Mouse (Mus musculus) left cerebral cortex, adult 11 months (tissue): ENCODE data around the gene Zmynd11.
"Not testable (repeated sequence)": the region's sequence is repeated elsewhere in the genome, so short reads cannot be mapped to it uniquely, and the experiment has no call there.

Experiments
- DNase-seq: peaks from one replicate; pipeline ENCODE4 v3.0.0; 2022; ENCODE audit warnings: low spot score

Zmynd11 gene

DNA sequence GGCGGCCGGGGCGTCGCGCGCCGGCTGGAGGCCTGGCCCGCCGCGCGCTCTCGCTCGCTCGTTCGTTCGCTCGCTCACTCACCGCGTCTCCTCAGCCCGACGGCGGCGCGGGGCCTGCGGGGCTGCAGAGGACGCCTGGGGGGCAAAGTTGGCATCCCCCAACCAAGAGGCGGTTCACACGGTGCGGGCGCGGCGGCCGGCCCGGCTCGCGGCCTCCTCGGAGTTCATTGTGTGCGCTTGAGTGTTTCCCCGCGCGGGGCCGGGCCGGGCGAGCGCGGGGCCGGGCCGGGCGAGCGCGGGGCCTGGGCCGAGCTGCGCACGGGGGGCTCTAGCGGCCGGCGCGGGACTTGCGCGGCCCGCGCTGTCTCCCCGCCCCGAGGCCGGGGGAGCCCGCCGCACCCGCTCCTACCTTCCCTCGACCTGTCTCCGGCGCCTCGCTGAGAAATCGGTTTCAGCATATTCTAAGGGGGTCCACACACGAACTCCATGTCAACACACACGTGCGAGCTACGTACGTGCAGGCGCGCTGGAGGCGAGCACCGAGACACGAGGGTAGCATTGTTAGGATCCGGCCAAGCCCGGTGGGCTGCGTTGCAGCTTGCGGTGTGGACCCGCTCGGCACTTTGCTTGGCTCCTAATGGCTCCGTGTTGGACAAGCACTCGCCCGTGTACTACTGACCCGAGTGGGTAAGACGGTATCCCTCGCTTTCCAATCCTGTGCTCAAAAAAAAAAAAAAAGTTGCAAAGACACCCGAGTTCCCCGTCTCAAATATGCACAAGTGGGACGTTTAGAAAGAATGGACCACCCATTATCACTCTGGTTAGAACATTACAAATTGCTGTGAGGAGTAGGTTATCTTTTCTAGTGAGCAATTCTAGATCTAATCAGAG is at the start of gene Zmynd11:
Gene Zmynd11 (minus strand): TSS at position 685 of the 891 bp plus-strand sequence.
- DNase-seq, result no peak

DNA sequence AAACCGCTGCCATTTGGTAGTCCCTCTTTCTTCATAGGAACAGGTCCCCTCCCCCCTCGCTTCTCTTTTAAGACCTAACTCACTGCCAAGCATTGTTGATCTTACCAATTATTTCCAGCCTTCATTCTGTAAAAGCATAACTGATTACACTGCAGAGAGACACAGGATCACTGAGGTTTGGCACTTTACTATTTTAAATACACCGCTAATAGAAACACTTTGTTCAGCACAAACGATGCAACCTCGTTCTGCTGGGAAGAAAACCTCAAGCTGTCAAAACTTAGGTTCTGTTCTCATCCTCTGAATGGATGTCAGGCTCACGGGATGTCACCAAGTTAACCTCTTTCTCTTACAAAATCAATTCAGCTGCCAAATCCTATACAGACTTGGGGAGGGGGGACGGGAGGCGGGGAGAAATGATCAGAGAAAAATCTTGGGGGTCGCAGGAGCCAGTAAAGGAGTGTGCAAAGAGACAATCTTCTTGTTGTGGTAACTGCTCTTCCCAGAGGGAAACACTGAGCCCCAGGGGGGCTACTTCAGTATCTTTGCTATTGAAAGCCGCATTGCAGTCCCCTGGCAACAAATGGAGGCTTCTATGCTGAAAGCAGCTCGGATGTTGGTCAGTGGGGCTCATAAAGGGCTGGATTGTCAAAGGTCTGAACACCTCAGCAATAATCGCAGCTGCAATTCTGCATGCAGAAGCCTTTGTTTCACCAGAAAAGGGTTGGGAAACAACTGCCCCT is 30.9 kb upstream of the Zmynd11 start:
- no peak for DNase-seq

DNA sequence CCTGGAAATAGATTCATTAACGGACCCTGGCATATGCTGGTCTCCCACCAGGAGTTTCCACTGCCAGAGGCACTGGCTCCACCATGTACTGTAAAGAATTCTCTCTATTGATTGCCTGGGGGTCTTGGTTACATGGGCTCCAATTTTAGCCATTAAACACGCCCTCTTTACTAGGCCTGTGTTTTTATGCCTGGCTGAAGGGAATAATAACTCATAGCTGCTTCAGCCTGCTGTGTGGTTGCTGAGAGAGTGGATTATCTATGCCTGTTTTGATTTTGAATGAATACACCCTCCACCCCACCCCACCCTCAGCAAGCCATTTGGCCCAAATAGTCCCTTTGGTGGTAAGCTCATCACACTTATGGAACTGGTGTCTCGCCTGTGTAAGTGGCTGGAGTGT is 20.9 kb upstream of the Zmynd11 start:
- DNase-seq, result no peak

DNA sequence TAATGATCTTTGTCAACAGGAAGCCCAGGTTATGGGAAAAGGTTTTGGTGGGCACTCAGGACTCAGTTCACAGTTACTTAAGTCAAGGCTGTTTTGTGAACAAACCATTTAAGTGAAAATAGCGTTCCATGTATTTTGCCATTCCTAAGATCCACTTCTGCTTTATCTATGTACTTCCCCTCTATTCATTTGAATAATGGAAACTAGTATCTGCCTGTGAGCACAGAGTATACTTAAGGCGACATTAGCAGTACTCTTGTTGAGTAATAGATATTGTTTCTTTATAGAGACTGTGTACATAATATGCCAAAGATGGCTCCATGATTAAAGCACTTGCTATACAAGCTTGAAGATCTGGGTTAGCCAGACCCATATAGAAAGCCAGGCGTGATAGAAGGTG is 18.6 kb upstream of the Zmynd11 start:
- no peak for DNase-seq

DNA sequence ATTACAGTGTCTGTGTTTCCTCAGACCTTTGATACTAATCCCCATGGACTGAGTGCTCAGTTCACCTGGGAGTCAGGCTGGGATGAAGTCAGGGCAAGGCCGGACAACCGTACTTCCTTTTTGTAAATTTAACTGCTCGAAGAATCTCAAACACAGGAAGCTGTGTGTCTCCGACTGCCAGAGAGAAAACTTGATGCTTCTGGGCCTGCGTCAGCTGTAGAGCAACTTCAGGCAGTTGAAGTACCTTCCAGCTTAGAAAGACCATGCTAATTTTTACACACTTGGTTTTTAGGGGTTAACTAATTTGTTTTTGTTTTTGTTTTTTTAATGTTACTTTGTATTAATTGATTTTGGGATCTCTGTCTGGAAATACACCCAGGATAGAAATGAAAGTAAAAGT is 10.8 kb upstream of the Zmynd11 start:
- DNase-seq, result no peak

DNA sequence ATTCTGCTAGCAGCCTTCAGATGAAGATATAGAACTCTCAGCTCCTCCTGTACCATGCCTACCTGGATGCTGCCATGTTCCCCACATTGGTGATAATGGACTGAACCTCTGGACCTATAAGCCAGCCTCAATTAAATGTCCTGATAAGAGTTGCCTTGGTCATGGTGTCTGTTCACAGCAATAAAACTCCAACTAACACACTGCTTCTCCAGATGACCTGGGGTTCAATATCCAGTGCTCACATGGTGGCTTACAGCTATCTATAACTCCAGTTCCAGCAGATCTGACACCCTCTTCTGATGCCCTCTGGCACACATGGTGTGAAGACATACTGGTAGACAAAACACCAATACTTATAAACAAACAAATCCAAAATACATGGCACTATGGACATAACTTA is 8.9 kb upstream of the Zmynd11 start:
- no peak for DNase-seq

DNA sequence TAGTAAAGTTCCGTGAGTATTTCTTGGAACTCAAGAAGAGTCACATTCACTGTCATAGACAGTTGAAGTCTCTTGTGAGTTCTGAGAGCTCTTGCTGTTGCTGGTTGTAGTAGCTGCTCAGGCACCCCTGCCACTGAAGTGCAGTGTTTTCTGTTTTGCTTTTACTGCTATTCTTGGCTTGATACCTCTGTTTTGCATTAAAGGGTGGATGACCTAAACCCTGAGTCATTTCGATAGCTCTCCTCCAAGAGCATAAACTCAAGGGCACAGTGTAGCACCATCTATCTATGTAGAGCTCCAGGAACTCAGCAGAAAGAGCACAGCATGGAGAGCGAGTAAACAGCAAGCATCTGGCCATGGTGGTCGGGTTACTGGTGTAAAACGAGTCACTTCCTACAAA is 2.1 kb upstream of the Zmynd11 start:
- DNase-seq, result no peak

DNA sequence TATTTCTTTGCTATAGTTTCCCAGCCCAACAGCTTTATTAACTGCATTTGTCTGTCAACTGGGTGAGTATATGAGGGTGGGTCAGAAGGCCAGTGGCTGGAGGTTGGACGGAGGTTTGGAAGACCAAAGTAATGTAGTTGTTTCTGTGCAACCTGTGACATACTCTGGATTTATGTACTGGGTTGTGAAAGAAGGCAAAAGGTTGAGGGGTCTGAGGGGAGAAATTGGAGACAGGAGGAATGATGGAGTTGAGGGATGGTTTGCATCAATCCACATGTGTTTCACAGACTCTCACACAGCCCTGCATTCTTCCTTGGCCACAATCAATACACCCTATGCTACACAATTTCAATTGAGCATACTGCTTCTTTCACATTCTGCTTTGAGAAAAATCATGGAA is 1.4 kb upstream of the Zmynd11 start:
- DNase-seq, result no peak

DNA sequence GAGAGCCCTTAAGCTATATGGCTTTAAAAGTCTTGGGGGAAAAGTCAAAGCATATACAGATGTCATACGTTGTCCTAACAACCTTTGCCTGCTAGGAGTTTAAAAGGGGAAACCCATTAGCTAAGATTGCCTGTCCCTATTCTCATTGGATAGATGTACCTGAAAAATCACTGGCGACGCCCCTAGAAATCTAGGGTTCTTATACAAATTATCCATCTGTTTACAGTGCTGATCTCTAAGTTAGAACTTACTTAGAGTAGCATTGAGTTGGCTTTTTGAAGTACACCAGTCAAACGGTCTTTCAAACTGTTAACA is 364 bp upstream of the Zmynd11 start:
- no peak for DNase-seq

DNA sequence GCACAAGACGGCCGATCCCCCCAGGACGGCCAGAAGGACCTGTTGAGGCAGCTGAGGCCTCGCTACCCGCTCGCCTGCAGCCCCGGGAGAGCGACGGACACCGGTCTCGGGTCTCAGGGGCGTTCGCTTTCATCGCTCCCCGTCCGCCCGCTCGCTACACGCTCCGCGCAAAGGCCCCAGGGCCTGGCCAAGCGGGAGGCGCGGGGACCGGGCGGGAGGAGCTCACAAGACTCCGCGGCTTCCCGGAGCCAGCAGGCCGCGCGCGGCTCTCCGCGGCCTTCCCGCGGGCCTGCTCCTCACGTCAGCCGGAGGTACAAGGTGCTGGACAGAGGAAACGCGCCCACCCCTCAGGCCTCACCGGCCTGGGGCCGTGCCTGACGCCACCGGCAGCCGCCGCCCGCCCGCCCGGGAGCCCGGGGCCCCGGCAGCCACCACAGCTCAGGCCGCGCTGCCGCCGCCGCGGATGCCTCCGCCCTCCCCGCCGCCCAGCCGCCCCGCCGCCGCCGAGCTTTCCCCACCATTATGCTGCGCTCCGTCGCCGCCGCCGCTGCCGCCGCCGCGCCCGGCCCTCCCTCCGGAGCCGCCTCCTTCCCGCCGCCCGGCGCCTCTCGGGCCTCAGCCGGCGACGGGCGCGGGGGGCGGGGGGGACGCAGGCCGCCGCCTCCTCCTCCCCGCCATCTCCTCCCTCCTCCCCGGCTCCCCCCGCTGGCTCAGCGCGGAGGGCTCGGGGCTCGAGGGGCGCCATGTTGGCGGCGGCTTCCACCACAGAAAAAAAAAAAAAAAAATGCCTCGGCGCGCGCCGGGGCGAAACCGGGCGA is 1.1 kb downstream of the Zmynd11 start:
- no peak for DNase-seq

DNA sequence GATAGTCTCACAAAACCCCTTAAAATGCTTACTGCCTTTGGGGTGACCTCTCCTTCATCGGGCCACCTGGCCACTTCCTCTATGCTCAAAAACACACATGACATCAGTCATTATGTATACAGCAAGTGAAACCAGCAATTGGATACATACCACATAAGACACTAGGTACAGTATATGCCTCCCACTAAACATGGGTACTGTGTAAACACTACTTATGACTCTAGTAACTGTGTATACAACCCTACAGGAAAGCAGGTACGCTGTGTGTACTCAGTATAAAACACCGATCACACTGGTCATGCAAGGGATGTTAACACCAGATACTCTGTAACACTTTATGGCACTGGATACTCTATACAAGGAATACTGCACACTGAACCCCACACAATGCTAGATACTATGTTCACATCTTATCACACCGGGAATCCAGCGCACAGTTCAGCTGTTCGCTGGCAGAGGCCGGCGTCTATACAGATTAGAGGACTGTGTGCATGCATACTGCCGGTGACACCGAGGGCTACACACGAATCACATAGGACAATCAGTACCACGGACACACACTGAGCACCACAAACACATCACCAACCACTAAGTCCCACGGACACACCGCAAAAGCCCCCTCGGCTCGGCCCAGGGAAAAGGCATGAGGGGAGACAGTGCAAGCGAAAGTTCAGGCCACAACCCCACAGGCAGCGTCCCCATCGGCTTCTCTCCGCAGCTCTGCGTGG is 1.9 kb downstream of the Zmynd11 start:
- DNase-seq, result no peak

DNA sequence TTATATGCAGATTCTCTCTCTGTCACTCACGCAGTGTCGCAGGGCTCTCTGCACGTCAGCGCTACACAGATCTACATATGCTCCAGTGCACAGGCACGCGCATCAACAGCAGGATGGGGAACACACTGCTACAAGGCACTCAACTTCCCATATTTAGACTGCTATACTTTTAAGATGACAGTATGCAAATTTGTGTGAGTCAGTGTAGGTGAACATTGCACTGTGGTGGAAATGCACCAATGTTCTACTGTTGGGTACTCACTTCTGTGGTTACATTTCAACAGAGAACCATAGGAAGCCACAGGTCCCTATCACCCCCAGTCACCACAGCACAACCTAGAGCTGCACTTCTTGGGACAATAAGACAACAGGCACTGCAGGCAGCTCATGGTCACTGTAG is 5.1 kb downstream of the Zmynd11 start:
- DNase-seq, result no peak

DNA sequence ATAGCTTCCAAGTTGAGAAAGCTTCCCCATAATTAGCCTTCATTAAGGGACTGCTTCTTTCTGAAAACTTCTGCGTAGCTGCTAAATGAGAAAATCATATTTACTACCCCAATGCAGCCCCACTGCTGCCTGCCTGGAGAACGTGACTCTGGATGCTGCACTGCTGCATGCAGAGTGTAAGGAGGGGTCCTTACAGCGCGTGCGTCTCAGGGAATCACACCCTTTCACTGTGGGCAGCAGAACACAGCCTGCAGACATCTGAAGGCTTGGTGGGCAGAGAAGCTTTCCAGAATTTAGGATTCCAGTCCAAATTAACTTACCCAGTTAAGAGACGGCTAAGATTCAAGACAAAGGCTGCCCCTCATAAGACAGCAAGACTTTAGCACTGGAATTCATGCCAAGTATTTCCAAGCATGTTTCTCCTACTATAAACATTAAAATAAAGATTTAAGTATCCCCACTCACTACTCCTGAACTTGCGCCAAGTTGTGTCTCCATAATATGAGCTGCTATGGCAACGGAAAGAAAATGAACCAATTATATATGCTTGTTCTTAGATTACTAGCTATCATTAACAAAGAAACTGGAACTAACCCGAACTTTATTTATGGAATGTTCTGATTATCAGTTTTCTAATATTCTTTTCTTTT is 7.2 kb downstream of the Zmynd11 start:
- no peak for DNase-seq

DNA sequence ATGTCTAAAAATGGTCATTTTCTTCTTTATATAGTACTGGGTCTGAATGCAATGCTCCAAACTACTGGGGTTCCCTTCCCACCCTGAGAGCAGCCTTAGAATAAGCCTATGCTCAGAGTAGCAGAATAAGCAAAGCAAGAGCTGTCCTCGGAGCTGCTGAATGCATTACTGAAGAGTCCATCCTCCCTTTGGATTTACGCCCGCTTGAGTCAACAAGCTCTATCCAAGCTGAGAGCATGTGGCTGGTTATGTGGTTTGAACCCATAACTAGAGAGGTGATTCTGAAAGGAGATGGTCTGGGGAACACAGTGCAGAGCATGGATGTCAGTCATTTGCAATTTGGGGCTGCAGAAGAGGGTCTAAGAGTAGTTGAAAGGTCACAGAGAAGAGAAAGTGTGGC is 11.4 kb downstream of the Zmynd11 start:
- no peak for DNase-seq

DNA sequence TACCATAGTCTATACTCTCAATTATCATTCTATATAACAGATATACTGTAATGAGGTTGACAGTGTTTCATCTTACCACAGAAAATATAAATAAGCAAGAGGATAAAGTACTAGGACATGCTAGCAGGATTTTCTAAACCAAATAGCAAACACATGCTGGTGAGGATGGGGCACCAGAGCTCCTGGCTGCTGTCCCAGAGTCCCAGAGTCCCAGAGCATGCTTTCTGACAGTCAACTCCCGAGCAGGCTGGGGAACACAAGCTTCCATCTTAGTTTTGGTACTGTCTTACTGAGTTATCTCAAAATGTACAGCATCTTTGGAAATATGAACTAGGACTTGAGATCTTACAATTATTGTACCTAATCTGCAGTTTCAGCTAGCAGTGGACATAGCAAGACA is 14.8 kb downstream of the Zmynd11 start:
- DNase-seq, result no peak

DNA sequence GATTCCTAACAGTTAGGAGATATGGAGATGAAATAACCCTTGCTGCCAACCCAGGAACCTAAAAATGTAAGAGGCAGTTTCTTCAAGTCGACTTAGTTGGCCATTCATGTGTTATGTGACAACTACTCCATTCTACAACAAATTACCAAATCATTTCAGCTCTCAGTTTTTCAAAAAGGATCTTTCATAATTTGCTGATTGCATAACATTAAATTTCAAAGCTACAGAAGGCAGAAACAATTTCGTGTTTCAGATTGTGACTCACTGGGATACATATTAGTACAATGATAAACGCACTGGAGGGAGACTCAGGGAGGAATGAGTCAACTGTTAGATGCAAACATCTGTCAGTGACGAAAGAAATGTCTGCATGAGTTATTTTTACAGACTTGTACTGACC is 15.3 kb downstream of the Zmynd11 start:
- peak; percentile 11 for DNase-seq

DNA sequence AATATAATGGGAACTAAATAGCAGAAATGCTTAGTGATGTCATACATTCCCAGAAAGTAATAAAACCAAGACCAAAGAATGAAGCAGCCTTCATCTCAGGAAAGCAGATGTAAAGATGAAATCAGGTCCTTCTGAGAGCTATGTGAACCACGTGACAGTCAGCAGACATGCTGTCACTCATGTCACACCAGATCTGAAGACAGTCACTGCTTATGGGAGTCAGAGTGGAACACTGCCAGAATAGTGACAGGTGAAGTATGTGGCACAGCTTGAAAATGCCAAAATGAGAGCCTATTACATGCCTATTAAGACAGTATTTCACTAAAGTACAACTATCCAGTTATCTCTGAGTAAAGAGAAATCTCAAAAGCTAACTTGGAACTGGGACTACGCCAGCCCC is 26.9 kb downstream of the Zmynd11 start:
- DNase-seq, result no peak

DNA sequence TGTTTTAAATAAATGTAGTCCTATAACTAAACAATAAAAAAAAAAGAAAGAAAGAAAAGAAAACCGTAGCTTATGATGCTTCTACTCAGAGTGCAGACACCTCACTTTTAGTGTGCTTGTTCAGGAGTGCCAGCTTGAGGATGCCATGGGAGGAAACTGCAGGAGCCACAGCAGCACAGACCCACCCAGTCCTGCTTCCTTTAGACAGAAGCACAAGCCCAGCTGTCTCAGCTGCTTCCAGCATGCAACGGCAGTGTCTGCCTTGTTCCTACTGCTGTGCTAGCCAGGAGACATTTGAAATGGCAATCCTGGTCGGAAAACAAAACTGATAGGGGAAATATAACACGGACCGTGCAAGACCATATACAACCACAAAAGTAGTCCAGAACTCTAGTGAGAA is 28.1 kb downstream of the Zmynd11 start:
- no peak for DNase-seq

DNA sequence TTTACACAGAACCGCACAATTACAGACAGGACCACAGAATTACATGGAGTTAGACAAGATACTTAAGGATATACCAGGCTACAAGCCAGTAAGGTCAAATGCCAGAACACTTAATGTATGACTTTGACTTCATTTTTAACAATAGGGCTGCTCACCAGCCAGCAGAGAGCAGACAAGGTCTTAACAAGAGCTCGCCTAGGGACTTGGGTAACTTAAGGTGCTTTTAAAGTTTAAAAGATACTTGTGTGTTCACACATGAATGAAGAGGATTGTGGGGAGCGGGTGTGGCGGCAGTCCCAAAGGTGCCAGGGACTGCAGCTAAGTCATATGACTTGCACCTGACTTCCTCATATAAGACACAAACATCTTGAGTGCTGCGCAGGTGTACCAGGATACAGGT is 32.9 kb downstream of the Zmynd11 start:
- not testable (repeated sequence) for DNase-seq

DNA sequence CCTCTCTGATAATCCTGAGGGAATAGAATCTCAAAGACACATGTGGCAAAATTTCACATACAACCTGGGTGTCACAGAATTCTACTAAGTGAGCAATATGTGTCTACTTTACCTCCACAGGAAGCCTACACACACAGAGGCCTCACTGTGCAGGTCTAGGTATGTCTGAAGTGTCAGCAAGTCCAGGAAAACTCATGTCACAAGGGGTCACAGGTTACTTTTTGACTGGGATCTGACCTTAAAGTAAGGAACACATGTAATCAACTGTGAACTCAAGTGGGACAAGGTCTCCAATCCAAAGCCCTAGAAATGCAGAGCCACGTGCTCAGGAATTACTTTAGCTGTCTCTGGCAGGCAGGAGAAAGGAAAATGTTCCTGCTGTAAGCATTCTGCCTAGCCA is 36.1 kb downstream of the Zmynd11 start:
- DNase-seq, result no peak

DNA sequence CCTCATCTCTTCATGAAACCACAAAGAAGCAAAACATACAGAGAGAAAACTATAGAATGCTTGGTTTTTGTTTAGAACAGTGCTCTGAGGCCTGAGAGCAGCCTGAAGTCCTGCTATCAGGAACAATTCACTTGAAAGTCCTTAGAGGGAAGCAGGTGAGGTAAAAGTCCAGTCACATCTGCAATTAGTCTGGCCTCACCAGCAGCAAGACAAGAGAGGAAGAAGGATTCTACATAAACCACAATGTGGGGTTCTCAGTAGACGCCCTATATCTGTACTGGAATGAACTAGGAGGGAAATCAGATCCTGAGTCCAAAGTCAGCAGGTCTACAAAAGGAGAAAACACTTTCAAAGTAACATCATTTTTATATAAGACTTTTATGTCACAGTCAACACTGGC is 49.9 kb downstream of the Zmynd11 start:
- DNase-seq, result no peak
